Mouse (Mus musculus) kidney, postnatal 10 days (tissue): Measurements from ENCODE around the gene Tprkb.
"Not testable (repeated sequence)": the region's sequence is repeated elsewhere in the genome, so short reads cannot be mapped to it uniquely, and the experiment has no call there.

Experiments
- DNase-seq: peaks from one replicate; pipeline ENCODE4 v3.0.0; 2021; ENCODE audit warnings: mixed read lengths

Gene Tprkb

GRCm38 (mm10) chr6:85973336-85973735 lies 61.7 kb downstream of the Tprkb start:
- no peak for DNase-seq

- DNase-seq = no peak
These were observed 63.4 kb downstream of the Tprkb start for GRCm38 (mm10) chr6:85974941-85975617.

- DNase-seq = no peak
These were observed 64.1 kb downstream of the Tprkb start for GRCm38 (mm10) chr6:85975761-85976160.

- DNase-seq = no peak
These were observed 64.6 kb downstream of the Tprkb start for GRCm38 (mm10) chr6:85976242-85976641.

GRCm38 (mm10) chr6:85978736-85979135 lies 67.1 kb downstream of the Tprkb start:
- not testable (repeated sequence) for DNase-seq
